Mouse (Mus musculus) spleen, postnatal 36 days (tissue): ENCODE data around the gene Ntsr2.
"Not testable (repeated sequence)": the region's sequence is repeated elsewhere in the genome, so short reads cannot be mapped to it uniquely, and the experiment has no call there.

Experiments used
- DNase-seq, 2 experiments: peaks; one replicate each; pipeline ENCODE4 v3.0.0; 2022; ENCODE audit warnings: low spot score in 2 of 2, mixed read lengths in 1 of 2

Gene Ntsr2

DNA sequence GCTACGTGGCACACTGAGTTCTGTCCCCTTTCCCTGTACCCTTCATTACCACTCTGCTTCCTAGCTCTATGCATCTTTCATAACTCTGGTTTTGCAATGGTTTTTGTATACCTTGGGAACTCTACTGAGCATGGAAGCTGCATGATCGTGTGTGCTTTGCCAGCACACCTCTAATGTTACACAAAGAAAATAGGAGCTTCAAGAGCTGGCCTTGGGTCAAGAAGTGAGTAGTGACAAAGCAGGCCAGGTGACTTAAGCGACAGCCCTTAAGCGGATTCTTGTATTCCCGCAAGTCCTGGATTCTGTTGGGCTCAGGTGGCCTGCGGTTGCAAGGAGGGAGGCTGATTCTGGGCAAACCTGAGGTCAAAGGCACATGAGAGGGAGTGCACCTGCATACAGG, 4.9 kb upstream of the Ntsr2 start:
- no peak for DNase-seq

DNA sequence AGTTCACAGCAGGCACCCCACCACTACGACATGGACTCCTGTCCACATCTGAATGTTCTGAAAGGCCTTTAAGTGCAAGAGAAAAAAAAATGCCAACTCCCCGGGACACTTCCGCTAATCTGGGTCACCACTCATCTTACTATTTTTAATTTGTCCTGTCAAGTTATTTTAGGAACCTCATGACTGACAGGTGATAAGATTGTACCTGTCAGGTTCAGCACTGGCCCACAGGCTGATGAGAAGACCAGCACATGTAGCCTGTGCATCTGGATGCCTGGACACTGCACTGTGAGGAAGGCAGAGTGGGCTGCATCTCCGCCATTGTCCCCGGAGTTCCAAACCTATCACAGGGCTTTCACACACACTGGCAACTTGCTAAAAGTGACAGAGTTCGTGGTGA, 3.4 kb upstream of the Ntsr2 start:
- DNase-seq: no peak

DNA sequence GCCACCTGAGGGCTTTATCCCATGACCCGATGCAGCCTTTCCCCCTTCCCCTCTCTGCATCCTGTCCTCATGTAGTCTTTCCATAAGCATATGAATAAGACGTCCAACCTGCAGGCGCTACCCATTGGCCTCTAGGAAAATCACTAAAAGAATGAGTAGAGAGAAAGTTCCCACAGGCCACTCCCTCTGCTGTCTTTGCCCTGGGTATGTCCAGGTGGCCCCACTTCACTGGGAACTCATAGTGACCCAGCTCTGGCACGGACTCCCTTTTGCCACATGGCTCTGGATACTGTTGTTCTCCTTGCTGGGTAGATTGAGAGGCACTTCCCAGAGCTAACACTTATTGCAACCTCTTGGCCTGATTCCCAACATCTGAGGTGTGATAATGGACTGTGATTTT, 2.4 kb downstream of the Ntsr2 start:
- no peak for DNase-seq

DNA sequence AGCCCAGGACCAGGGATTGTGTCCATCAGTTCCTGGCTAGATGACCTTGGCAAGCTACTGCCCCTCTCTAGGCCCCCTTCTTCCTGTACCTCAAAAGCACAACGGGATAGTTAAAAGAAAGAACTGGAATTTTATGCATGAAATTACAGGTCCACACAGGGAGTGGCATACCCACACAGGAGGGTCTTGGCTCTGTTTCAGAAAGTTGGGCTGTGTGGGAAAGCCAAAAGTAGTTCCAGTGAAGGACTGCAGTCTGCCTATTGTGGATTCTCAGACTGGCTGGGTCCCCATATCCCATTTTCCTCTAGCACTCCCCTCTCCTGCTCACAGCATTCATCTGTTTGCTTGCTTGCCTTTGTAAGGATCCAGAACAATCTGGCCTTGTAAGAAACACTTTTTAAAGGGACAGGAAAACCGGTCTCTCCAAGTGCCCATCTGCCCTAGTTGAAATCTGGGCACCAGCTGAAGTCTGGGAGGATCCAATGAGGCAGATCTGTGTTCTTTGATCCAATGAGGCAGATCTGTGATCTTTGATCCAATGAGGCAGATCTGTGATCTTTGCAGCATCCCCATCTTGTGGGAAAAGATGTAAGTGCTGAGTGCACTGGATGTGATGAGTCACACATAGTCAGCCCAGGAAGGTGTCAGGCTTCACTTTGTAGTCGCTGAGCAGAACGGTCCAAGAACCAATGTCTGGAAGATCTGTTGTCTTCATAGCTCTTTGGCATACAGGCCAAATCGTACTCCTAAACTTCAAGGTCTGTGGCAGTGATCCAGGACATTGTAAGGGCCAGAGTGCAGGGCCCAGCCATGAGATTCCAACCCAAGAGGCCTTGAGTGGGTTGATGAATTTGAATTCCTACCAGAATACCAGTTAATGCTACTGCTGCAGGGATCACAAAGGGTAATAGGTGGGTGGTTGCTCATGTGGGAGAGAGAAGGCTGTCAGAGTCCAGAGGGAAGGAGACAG, 4.0 kb downstream of the Ntsr2 start:
- DNase-seq: no peak

DNA sequence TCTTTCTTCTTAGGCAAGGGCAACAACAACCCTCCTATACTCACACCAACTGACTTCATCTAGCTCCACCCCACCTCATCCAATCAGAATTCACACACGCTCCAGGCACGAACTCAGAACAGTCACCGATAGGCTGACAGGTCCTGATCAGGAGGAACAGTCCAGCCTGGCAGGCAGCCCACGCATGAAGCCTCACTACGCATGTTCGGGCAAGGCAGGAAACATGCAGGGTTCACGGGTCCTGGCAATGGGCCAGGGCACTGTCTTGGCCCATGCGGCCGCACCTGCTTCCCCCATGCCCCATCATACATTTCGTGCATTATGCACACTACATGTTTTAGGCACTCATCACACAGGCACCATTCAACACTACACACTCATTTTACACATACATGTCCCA, 8.3 kb downstream of the Ntsr2 start:
- no peak for DNase-seq

DNA sequence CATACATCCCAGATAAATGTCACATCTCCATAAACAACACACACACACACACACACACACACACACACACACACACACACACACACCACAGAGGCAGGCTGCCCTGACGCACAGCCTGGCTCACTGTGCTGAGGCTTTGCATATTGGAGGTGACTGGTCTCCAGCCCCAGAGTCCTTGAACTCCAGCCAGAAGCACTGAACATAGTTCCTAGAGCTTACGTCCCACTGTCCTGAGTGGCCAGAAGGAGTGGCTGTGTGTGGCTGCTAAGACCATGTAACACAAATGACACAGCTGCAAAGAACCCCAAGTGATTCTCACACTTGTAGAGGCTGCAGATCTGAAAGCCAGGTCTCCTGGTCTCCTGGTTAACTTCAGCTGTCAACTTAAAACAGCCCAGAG, 8.8 kb downstream of the Ntsr2 start:
- DNase-seq: no peak

DNA sequence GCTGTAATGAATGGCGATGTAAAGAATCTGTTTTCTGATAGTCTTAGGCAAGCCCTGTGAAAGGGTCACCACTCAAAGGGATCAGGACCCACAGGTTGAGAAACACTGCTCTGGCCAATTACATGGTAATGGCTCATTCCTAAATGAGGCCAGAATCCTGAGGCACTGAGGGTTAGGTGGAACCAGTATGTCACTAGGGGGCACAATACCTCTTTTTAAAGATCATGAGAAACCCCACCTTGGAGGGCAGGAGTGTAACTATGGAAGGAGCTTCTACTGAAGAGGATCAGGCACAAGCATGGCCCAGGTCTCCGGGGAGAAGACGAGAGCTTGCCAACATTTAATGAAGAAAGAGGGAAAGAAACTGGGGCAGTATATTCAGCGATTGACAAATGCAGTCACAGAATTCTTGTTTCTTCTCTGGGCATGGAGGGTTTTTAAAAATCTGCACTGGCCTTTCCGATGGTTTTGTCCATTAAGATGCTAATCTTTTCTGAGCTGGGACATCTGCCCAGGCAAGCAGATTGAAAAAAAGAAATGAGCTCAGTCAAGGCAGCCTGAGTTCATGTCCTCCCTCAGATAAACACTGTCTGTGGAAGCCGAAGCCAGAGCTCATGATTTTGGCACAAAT, 9.9 kb downstream of the Ntsr2 start:
- no peak for DNase-seq

DNA sequence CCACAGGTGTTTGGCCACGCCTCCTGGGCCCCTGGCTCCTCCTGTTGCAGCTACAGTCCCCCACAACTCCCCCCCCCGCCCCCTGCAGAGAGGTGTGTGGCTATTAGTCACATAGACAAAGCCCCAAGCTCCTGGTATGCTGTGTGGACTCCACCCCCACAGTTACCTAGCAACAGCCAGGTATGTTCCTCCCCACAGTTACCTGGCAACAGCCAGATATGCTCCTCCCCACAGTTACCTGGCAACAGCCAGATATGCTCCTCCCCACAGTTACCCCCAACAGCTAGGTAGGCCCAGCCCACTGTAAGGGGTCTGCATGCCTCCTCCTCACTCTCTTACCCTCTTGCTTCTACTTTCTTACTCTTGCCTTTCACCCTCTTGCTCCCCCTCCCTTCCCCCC, 11.8 kb downstream of the Ntsr2 start:
- DNase-seq: no peak

DNA sequence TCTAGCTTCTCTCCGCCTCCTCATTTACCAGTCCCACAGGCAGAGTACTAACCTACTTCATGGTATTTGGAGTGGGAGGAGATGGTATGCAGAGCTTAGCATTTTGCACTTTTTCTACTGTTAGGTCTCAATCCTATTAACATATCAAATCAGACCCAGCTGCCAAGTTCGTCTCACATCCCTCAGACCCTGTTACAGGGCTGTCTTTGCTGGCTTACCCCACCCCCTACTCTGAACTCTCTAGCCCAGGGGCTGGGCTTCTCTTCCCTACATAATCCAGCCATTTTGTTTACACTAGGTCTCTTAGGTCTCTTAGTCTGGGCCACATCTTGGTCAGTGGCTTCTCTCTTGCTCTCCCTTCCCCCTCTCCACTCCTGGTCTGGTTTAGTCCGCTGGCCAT, 16.0 kb downstream of the Ntsr2 start:
- DNase-seq: no peak

DNA sequence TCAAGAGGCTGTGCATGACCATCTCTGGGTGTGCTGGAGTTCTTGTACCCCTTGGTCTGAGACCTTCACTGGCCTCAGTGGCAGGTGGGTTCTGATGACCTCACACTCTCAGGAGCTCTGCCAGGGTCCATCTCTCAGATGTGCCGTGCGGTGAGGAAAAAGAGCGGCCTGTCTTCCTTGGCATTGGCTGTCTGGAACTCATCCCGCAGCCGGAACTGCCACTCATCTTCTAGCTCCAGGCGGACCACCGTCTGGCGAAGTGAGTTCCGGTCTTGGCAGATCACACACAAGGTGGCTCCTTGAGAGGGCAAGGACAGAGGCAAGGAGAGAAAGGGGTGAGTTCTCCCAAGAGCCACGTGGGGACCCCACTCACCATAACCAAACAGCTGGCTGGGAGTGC, 19.1 kb downstream of the Ntsr2 start:
- no peak for DNase-seq

DNA sequence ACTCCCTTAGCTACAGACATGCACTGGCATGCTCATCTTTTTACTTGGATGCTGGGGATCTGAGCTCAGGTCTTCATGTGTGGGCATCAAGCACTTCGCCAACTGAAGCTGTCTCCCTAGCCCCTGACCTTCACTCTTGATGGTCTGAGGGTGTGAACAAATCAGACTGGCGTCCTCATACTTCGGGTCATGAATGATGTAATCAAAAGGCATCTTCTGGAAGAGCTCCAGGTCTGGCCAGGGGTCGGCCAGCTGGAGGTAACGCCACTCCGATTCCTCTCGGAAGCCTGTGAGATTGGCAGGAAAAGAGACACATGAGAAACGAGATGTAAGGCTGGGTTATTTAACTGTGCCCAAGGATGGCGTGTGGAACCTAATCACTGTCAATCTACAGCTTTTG, 37.4 kb downstream of the Ntsr2 start:
- DNase-seq: no peak

DNA sequence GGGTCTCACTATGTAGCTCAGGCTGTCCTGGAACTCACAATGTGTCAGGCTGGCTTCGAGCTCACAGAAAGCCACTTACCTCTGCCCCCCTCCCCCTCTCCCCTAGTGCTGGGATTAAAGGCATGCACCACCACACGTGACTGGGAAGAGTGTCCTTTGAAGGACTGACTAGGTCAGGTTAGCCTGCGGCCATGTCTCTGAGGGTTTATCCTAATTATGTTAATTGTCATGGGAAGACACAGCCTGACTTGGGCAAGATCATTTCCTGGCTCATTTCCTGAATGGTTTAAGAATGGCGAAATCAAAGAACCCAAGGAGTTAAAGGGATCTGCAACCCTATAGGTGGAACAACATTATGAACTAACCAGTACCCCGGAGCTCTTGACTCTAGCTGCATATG, 41.6 kb downstream of the Ntsr2 start:
- DNase-seq: no peak

DNA sequence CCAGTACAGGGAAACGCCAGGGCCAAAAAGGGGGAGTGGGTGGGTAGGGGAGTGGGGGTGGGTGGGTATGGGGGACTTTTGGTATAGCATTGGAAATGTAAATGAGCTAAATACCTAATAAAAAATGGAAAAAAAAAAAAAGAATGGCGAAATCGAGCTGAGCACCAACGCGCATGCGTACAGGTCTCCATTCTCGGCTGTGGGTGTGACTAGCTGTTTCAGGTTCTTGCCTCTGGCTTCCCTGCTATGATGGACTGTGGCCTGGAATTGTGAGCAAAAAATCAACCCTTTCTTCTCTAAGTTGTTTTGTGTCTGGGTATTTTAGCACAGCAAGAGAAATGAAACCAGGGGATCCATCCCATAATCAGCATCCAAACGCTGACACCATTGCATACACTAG, 42.1 kb downstream of the Ntsr2 start:
- DNase-seq: not testable (repeated sequence)

DNA sequence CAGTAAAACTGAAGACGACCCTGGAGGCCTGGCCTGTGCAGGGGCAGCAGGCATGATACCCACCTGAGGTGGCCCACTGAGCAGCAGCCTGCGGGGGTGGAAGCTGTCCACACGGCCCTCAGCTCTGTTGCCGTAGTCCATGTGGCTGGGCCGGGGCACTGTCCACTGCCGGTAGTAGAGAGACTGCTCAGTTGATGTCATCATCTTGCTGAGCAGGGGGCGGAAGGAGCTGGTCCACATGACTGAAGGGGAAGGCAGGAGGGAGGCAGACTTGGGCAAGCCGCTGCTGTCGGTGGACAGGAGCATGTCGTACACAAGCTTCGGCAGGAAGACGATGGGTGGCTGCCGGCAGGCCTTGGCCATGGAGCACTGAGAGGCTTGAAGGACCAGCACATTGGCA, 43.0 kb downstream of the Ntsr2 start:
- no peak for DNase-seq

DNA sequence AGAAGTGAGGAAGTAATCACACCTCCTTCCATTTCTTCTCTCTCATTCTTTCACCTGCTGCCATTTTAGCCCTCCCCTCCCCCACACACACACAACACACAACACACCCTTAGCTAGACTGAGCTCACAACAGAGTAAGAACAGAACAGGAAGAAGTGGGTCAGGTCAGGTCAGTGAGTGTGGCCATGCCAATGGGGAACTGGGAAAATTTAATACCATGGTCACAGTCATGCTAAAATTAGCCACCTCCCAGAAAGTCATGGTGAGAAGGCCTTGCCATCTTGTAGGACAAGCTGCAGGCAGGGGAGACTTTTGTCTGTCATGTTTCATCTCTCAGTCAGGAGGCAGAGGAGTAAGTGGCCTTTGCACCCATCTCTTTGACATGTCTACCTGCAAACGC, 45.5 kb downstream of the Ntsr2 start:
- DNase-seq: no peak
